Mouse (Mus musculus) kidney, embryonic 14.5 days (tissue): ENCODE data around the gene P2rx3. TPM values are rescaled to one million over a fixed set of nuclear protein-coding genes. Genes with fewer than 3 reads are reported as not detected.

Source experiments
- ATAC-seq: fragments of 200-750 bp; cut with Nextera tagmentation; 2 replicates; pipeline ENCODE4 v1.8.0; 2017; ENCODE audit warnings: moderate number of reproducible peaks, mild to moderate bottlenecking, moderate TSS enrichment, moderate library complexity; ENCODE audit not compliant: low FRiP score, low TSS enrichment
- H3K27ac ChIP-seq: fragments of 300-500 bp; sonication (generic); 2 replicates; pipeline ENCODE4 v1.5.1; 2014; ENCODE audit warnings: low read depth, mild to moderate bottlenecking, low read length, moderate library complexity, mixed read lengths
- H3K27me3 ChIP-seq: fragments of 300-500 bp; sonication (generic); 2 replicates; pipeline ENCODE4 v1.6.1; 2014; ENCODE audit warnings: mild to moderate bottlenecking, low read length; ENCODE audit not compliant: control insufficient read depth, insufficient read depth
- H3K36me3 ChIP-seq: fragments of 300-500 bp; sonication (generic); 2 replicates; pipeline ENCODE4 v1.6.1; 2014; ENCODE audit warnings: low read length, mixed read lengths; ENCODE audit not compliant: control insufficient read depth, insufficient read depth
- H3K4me1 ChIP-seq: fragments of 300-500 bp; sonication (generic); 2 replicates; pipeline ENCODE4 v1.6.1; 2014; ENCODE audit warnings: low read length, mixed read lengths; ENCODE audit not compliant: control insufficient read depth, insufficient read depth
- H3K4me2 ChIP-seq: fragments of 300-500 bp; sonication (generic); replicated peaks from 2 replicates; pipeline ENCODE4 v1.6.1; 2014; ENCODE audit warnings: low read depth, mild to moderate bottlenecking, low read length
- H3K4me3 ChIP-seq: fragments of 300-500 bp; sonication (generic); 2 replicates; pipeline ENCODE4 v1.5.1; 2014; ENCODE audit warnings: mild to moderate bottlenecking, low read length
- H3K9ac ChIP-seq: fragments of 300-500 bp; sonication (generic); 2 replicates; pipeline ENCODE4 v1.6.1; 2014; ENCODE audit warnings: low read depth, mild to moderate bottlenecking, low read length, moderate library complexity
- H3K9me3 ChIP-seq: fragments of 300-500 bp; sonication (generic); 2 replicates; pipeline ENCODE4 v1.6.1; 2016; ENCODE audit warnings: low read length; ENCODE audit not compliant: control insufficient read depth
- WGBS: fragments of 180-500 bp; shearing (Covaris S2); extraction: QIAGEN DNeasy Blood & Tissue Kit; methylation state at CpG from one replicate; pipeline ENCODE4 v1.1.7; 2014; 5-methylcytosine and 5-hydroxymethylcytosine counted together
- polyA plus RNA-seq: library from polyadenylated mRNA; unstranded; fragments of >200 nt; fragmentation: Nextera tagmentation; extraction: Ambion mirVana; gene quantifications from 2 replicates; pipeline ENCODE4 v1.2.1, GENCODE M21; 2014

P2rx3 gene
- 0.53 and 0.86 TPM in 2 replicates for polyA plus RNA-seq

GRCm38 (mm10) chr2:85037047-85038026, at the start of gene P2rx3, which contains the start of gene Ssrp1:
Gene P2rx3 (minus strand): TSS chr2:85037462.
Gene Ssrp1 (plus strand): TSS chr2:85037234.
- no peaks in the 10 kb centered on the region for H3K9me3 ChIP-seq
- H3K4me3 ChIP-seq, result peak within 1 kb of the TSS; percentile 84
- peak within 1 kb of the TSS; percentile 89 for H3K4me2 ChIP-seq
- H3K9ac ChIP-seq, result peak within 1 kb of the TSS; percentile 95
- H3K36me3 ChIP-seq, result peaks cover 37% of the 10 kb centered on the region
- 0 out of 2 replicates have a peak, but pooled peaks cover 5% of the 10 kb centered on the region for H3K4me1 ChIP-seq
- peak within 1 kb of the TSS; percentile 80 for H3K27ac ChIP-seq
- ATAC-seq, result peak; percentile 95
- under 1% methylated on average over 60 of the region's 66 CpGs for WGBS
- no peaks in the 10 kb centered on the region for H3K27me3 ChIP-seq

- Histone ChIP-seq H3K27me3 (no peaks in the 10 kb centered on the region), H3K9ac (no peak overlapping the region), H3K4me1 (no peaks in the 10 kb centered on the region), H3K4me2 (no peak overlapping the region), H3K36me3 (peaks cover 22% of the 10 kb centered on the region; the same call in 1 of the 2 replicates), H3K4me3 (no peak overlapping the region), H3K27ac (no peak overlapping the region), H3K9me3 (no peaks in the 10 kb centered on the region)
- WGBS, result 89% methylated on average over 5 of the region's 5 CpGs
- no peak for ATAC-seq
These were observed 36.5 kb upstream of the P2rx3 start for GRCm38 (mm10) chr2:85073751-85074150.

DNA sequence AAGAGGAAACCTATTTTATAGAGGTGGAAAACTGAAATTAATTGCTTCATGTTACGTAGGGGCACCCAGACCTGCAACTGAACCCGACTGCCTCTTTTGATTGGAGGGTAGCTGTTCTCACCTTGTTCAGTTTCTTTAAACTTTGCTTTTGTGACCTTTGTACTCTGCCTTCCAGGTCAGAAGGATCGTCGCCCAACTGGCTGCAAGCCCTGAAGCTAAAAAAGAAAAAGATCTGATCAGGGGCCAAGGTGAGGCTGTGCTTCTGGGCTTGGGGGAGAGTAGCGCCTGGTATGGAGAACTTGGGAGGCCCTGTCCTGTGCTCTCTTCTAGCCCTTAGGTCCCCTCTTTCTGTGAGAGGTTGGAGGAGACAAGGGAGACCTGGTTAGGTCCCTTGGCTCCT, 34.7 kb upstream of the P2rx3 start:
- Histone ChIP-seq H3K4me1 (no peaks in the 10 kb centered on the region), H3K4me2 (no peak overlapping the region), H3K4me3 (no peak overlapping the region), H3K27me3 (no peaks in the 10 kb centered on the region), H3K36me3 (peaks cover 22% of the 10 kb centered on the region; the same call in 1 of the 2 replicates), H3K9me3 (no peaks in the 10 kb centered on the region), H3K9ac (no peak overlapping the region), H3K27ac (no peak overlapping the region)
- WGBS, result 69% methylated on average over 5 of the region's 5 CpGs
- ATAC-seq, result no peak

DNA sequence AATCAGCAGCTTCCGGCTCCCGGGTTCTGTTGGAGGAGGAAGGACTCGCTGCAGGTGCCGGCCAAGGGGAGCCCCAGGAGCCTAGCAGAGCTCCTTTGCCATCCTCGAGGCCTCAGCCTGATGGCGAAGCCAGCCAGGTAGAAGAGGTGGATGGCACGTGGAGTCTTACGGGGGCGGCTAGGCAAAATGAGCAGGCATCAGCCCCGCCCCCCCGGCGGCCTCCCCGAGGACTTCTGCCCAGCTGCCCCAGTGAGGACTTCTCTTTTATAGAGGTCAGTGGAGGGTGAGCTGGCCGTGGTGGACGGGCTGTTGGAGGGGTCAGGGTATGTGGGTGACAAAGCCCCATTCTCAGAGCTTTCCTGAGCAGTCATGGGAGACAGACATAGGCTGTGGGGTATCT, 32.8 kb upstream of the P2rx3 start:
- peaks cover 22% of the 10 kb centered on the region; the same call in 1 of the 2 replicates for H3K36me3 ChIP-seq
- no peaks in the 10 kb centered on the region for H3K27me3 ChIP-seq
- no peak overlapping the region for H3K9ac ChIP-seq
- H3K4me1 ChIP-seq, result no peaks in the 10 kb centered on the region
- no peaks in the 10 kb centered on the region for H3K9me3 ChIP-seq
- no peak overlapping the region for H3K4me3 ChIP-seq
- H3K27ac ChIP-seq, result no peak overlapping the region
- no peak for ATAC-seq
- H3K4me2 ChIP-seq, result no peak overlapping the region
- 54% methylated on average over 15 of the region's 15 CpGs for WGBS

DNA sequence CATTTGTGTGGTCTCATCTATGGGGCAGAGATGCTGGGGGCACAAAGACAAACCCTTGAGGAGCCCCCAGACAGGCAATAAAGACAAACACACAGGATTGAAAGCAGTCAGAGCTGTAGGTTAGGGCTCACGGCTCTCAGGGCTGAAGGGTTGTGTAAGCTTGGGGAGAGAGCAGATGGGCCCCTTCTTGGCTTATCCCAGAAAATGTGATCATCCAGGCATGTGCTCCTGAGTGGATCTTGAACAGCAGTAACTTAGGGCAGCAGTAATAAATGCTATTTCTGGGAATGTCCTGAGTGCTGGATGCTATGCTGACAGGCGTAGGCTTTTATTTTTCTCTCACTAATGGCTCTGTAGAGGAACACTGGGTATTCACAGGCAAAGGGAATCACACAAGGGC, 31.4 kb upstream of the P2rx3 start:
- Histone ChIP-seq H3K27me3 (no peaks in the 10 kb centered on the region), H3K4me2 (no peak overlapping the region), H3K36me3 (peaks cover 26% of the 10 kb centered on the region), H3K4me1 (no peaks in the 10 kb centered on the region), H3K9me3 (no peaks in the 10 kb centered on the region), H3K9ac (no peak overlapping the region), H3K27ac (no peak overlapping the region), H3K4me3 (no peak overlapping the region)
- WGBS, result 72% methylated on average over 2 of the region's 2 CpGs
- no peak for ATAC-seq

GRCm38 (mm10) chr2:85067903-85068625, 30.8 kb upstream of the P2rx3 start:
- Histone ChIP-seq H3K9me3 (no peaks in the 10 kb centered on the region), H3K4me1 (no peaks in the 10 kb centered on the region), H3K36me3 (peaks cover 27% of the 10 kb centered on the region), H3K27me3 (no peaks in the 10 kb centered on the region), H3K9ac (no peak overlapping the region), H3K4me3 (no peak overlapping the region), H3K4me2 (no peak overlapping the region), H3K27ac (no peak overlapping the region)
- no peak for ATAC-seq
- WGBS, result 80% methylated on average over 10 of the region's 10 CpGs

- Histone ChIP-seq H3K4me1 (no peaks in the 10 kb centered on the region), H3K27me3 (no peaks in the 10 kb centered on the region), H3K4me3 (no peak overlapping the region), H3K27ac (no peak overlapping the region), H3K36me3 (peaks cover 31% of the 10 kb centered on the region), H3K9me3 (no peaks in the 10 kb centered on the region), H3K4me2 (no peak overlapping the region), H3K9ac (no peak overlapping the region)
- 91% methylated on average over 5 of the region's 5 CpGs for WGBS
- no peak for ATAC-seq
These were observed 29.7 kb upstream of the P2rx3 start for GRCm38 (mm10) chr2:85066937-85067336.

GRCm38 (mm10) chr2:85065141-85065875, 28.0 kb upstream of the P2rx3 start:
- 68% methylated on average over 12 of the region's 12 CpGs for WGBS
- no peak overlapping the region for H3K4me3 ChIP-seq
- no peak overlapping the region for H3K27ac ChIP-seq
- H3K27me3 ChIP-seq, result no peaks in the 10 kb centered on the region
- no peak overlapping the region for H3K9ac ChIP-seq
- H3K4me2 ChIP-seq, result no peak overlapping the region
- H3K9me3 ChIP-seq, result no peaks in the 10 kb centered on the region
- peaks cover 11% of the 10 kb centered on the region for H3K4me1 ChIP-seq
- ATAC-seq, result no peak
- peaks cover 21% of the 10 kb centered on the region for H3K36me3 ChIP-seq
